Mouse (Mus musculus) CH12.LX (cell line): Measurements from ENCODE around the gene Wnk2.

Experiments used
- EP300 ChIP-seq: IDR thresholded peaks from 2 replicates; pipeline ENCODE4 v1.6.1; 2011; ENCODE audit warnings: low read length, improper control_type of control experiment
- MAFK ChIP-seq: IDR thresholded peaks from 2 replicates; pipeline ENCODE4 v1.6.1; 2011; ENCODE audit warnings: low read length, improper control_type of control experiment; ENCODE audit not compliant: insufficient replicate concordance
- POLR2A ChIP-seq: IDR thresholded peaks from 2 replicates; pipeline ENCODE4 v1.6.1; 2011; ENCODE audit warnings: low read depth, mild to moderate bottlenecking, improper control_type of control experiment, low read length
- SIN3A ChIP-seq: IDR thresholded peaks from 2 replicates; pipeline ENCODE4 v1.6.1; 2012; ENCODE audit warnings: low read length, improper control_type of control experiment, inconsistent platforms
- ZKSCAN1 ChIP-seq: IDR thresholded peaks from 2 replicates; pipeline ENCODE4 v1.6.1; 2012; ENCODE audit warnings: low read depth, inconsistent platforms, low read length, improper control_type of control experiment, borderline replicate concordance

DNA sequence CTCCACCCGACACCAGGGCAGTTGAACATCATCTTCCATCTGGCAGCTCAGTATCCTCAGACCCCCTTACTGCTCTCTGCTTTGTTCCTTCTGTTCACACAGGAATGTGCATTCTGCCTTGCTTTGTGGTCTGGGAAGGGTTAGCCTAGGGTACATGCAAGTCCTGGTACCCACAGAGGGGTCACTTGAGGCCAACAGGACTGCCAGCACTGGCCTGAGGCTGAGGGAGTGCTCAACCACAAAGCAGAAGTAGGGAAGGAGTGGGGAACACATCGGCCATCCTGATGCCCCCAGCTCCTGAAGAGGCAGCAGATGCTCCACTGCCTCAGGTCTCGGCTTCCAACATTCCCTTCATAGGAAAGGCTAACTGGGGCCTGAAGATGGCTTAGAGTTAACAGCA, 72.4 kb downstream of the Wnk2 start:
- no peak for TF ChIP-seq POLR2A
- no peak for TF ChIP-seq ZKSCAN1
- TF ChIP-seq SIN3A: no peak
- TF ChIP-seq MAFK: no peak
- no peak for TF ChIP-seq EP300
